Mouse (Mus musculus): ENCODE measurements around the gene Hey2. TPM values are rescaled to one million over a fixed set of nuclear protein-coding genes. Genes with fewer than 3 reads are reported as not detected.
A peak's percentile ranks its signal among the peaks of the same experiment; 100 is the strongest.

Hey2 gene
- not detected in 2 replicates for total RNA-seq (2015; ENCODE audit: low replicate concordance)
- total RNA-seq (2017; ENCODE audit: low replicate concordance): not detected in 2 replicates

DNA sequence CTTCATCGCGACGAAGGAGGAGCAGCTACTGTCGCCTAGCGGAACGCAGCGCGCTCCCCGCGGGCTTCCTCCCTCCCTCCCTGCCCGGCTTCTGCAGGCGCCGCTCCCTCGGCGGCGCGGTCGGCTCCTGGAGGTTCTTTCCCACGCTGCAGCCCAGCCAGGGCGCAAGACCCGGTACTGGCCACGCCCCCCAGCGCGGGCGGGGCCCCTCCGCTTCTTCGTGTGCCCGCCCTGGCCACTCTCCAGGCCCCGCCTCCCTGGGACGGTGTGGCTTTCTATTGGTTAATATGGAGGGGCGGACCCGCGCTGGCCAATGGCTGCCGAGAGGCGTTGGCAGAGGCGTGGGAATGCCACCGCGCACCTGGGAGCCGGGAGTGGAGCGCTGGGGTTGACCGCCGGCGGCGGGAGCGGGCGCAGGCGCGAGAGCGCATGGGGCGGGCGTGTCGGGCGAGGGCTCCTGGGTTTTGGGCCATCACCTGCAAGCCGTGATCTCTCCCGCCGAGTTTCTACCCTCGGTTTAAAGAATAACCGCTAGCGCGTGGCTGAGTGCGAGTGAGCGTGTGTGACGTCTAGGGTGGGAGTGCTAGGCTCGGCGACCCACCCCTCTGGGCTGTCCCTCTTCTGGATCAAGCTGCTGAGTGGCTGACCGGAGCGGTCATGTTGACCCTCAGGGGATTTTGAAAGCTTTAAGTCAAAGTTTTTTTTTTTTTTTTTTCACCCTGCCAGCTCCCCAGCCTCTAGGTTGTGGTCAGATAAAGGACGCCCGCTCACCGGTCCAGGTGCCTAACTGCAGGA lies at the start of gene Hey2:
Gene Hey2 (minus strand): TSS at position 159 of the 795 bp plus-strand sequence.
- peak; percentile 100 for ATAC-seq (replicated peaks; ENCODE audit: low FRiP score, poor library complexity, severe bottlenecking)

DNA sequence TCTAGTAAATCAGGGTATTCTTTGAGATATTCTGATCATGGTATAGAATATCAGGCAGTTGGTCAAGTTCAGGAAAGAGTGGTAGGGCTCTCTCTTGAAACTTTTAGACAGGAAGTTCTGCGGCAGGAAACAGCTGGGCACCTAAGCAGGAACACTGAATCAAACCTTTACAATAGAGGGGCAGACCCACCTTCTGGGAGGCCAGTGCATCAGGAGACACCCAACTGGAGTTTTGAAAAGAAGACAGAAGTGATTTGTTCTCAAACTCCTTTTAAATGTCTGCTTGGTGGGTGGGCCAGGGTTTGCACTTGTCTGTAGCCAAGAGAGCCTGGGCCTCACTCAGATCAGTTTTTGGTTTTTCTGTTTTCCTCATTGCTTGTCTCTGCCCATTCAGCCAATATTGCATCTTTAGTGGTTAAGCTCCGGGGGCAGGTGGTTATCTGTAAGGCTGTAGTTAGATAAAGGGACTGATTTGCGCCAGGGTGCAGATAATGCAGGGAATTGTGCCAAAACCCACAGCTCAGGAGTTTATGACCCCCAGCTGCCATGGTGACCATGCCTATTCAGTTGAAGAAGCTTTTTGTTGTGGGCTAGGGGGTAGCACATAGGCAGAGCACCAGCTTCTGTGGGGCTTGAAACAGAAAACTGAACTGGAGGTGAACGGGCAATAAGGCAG lies 40.6 kb upstream of the Hey2 start:
- ATAC-seq (replicated peaks; ENCODE audit: low FRiP score, poor library complexity, severe bottlenecking): no peak

- no peak for ATAC-seq (replicated peaks; ENCODE audit: low FRiP score, poor library complexity, severe bottlenecking)
Measured at GRCm38 (mm10) chr10:30881109-30881508, 38.5 kb upstream of the Hey2 start.

GRCm38 (mm10) chr10:30845101-30845825 lies 2.7 kb upstream of the Hey2 start:
- ATAC-seq (replicated peaks; ENCODE audit: low FRiP score, poor library complexity, severe bottlenecking): no peak

DNA sequence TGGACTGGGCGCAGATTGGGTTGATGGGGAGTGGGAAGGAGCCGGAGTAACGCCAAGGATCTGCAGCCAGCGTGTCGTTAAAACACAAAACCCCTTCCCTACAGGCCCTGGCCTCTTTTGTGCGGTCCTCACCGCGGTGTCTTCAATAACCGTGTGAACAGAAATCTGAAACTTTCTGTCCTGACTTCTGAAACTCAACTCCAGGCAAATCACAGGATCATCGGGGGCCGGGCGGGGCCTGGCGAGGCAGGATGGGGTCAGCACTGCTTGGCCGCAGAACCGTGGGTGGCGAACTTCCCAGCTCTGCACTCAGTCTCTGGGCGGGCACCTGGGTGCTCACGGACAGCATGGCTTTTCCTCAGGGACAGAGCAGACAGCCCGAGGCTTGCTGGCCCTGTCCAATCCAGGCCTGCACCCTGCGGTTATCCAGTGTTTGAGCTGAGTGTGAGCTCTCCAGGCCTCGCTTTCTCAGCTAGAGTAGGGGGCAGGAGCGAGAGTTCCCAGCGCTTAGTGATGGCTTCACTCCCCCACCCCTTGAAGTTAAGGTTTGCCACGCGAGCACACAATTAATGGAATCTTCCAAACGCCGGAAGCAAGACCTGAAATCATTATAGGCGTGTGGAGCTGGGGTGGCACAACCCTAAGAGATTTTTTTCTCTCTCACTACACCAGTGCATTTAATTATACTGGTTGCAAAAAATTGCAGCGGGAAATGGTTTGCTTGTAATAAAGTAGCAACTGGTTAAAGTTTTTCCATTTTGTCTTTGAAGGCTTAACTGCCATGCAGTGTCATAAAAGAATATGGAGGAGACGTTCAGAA lies 1.8 kb upstream of the Hey2 start:
- ATAC-seq (replicated peaks; ENCODE audit: low FRiP score, poor library complexity, severe bottlenecking): no peak

- no peak for ATAC-seq (replicated peaks; ENCODE audit: low FRiP score, poor library complexity, severe bottlenecking)
Measured at GRCm38 (mm10) chr10:30843438-30844190, 1.0 kb upstream of the Hey2 start.

- no peak for ATAC-seq (replicated peaks; ENCODE audit: low FRiP score, poor library complexity, severe bottlenecking)
Measured at GRCm38 (mm10) chr10:30842228-30842627, 373 bp downstream of the Hey2 start.

DNA sequence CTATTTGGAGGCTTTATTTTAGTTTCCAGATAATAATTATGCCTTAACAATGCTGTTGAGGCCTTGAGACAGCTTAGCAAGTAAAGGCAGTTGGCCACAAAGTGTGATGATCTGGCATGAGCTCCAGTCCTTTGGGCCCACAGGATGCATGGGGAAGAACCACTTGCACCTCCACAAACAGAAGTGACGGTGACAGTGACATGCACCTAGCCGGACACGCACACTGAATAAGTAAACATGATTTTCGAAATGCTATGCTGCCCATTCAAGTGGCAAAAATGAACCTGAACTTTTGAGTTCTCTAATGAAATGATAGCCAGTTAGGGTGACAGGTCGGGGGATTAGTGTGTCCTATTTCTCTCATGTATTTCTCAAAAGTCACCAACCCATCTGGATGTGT lies 1.8 kb downstream of the Hey2 start:
- ATAC-seq (replicated peaks; ENCODE audit: low FRiP score, poor library complexity, severe bottlenecking): no peak

- no peak for ATAC-seq (replicated peaks; ENCODE audit: low FRiP score, poor library complexity, severe bottlenecking)
Measured at GRCm38 (mm10) chr10:30838188-30838587, 4.4 kb downstream of the Hey2 start.

DNA sequence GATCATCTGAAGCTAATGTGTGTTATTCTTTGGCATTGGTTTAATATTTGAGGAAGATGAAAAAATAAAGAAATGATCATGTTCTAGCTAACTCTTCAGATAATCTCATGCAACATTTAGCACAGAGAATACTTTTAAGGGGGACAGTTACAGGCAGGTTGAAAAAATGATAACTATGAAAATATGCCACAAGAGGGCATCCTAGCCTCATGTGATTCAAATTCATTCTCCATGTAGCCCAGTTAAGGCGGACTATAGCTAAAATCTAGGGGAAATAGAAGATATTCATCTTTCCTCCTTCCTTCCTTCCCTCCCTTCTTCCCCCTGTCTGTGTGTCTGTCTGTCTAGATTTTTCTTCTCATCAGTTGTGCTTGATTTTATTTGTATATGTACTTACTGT lies 17.6 kb downstream of the Hey2 start:
- ATAC-seq (replicated peaks; ENCODE audit: low FRiP score, poor library complexity, severe bottlenecking): no peak

DNA sequence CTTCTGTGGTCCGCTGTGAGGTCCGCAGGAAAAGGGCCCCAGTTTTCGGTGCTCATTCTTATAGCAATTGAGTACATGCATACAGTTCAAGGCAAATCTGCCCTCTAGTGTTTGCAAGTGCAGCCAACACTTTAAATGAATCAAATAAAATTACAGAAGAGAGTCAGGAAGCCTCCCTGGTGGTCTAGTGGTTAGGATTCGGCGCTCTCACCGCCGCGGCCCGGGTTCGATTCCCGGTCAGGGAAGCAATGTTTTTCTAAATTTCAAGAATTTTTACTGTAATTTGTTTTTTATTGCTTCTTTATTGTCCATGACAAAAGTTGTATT lies 31.7 kb downstream of the Hey2 start:
- ATAC-seq (replicated peaks; ENCODE audit: low FRiP score, poor library complexity, severe bottlenecking): peak; percentile 98

- peak; percentile 49 for ATAC-seq (replicated peaks; ENCODE audit: low FRiP score, poor library complexity, severe bottlenecking)
Measured at GRCm38 (mm10) chr10:30810247-30810966, 32.2 kb downstream of the Hey2 start.

GRCm38 (mm10) chr10:30803587-30804253 lies 38.9 kb downstream of the Hey2 start:
- peak; percentile 50 for ATAC-seq (replicated peaks; ENCODE audit: low FRiP score, poor library complexity, severe bottlenecking)

GRCm38 (mm10) chr10:30802681-30803586 lies 39.7 kb downstream of the Hey2 start, which contains the start of gene Ncoa7:
Ncoa7 (minus strand) TSS chr10:30803326.
- ATAC-seq (replicated peaks; ENCODE audit: low FRiP score, poor library complexity, severe bottlenecking): peak; percentile 82

DNA sequence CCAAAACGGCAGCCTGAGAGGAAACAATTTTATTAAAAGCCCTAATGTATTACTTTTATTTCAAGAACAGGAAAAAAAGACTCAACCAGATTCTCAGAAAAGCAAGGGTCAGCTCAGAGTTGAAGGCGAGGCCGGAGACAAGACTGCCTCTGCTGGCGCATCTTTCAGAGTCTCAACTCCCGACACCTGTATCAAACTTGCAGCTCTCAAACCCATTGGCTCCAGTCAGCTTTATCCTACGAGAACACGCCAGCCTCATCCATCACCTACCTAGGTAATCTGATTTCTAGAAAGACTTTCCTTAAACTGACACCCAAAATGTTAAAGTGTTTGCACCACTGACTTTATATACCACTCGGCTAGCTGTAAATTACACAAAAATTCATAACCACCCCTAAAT lies 40.6 kb downstream of the Hey2 start:
- ATAC-seq (replicated peaks; ENCODE audit: low FRiP score, poor library complexity, severe bottlenecking): peak; percentile 74

GRCm38 (mm10) chr10:30799713-30800450 lies 42.7 kb downstream of the Hey2 start:
- ATAC-seq (replicated peaks; ENCODE audit: low FRiP score, poor library complexity, severe bottlenecking): no peak
